ENCODE assay signal across 7 mouse cellular contexts in genomic region chr11:32601528-32602323, GRCm38 (mm10). TPM values are rescaled to one million over a fixed set of nuclear protein-coding genes. Genes with fewer than 3 reads are reported as not detected.
A peak's percentile ranks its signal among the peaks of the same experiment; 100 is the strongest.
DNase-seq lines count a peak whose midpoint lies in the region; ATAC-seq lines count a peak whose summit lies in the region.

No protein-coding gene starts in this region.

- WGBS in hindbrain, embryonic 15.5 days = 46% methylated on average over 12 of the region's 12 CpGs
- 56% methylated on average over 12 of the region's 12 CpGs for WGBS in liver, embryonic 15.5 days (ENCODE audit: insufficient replicate concordance)
- 45% methylated on average over 12 of the region's 12 CpGs for WGBS in forebrain, embryonic 12.5 days

- no peak overlapping the region for H3K4me2 ChIP-seq in hindbrain, embryonic 15.5 days
- H3K4me2 ChIP-seq in liver, embryonic 15.5 days = no peak overlapping the region
- no peak overlapping the region for H3K4me2 ChIP-seq in forebrain, embryonic 12.5 days

- peak; percentile 62; the same call in 1 of the 2 replicates for ATAC-seq in hindbrain, embryonic 15.5 days (ENCODE audit: low FRiP score, low read depth)
- peak; percentile 63; the same call in 1 of the 2 replicates for ATAC-seq in liver, embryonic 15.5 days (ENCODE audit: insufficient read depth)
- ATAC-seq in inflammation-experienced regulatory T-cells, adult 6 months = no peak
- no peak for ATAC-seq in forebrain, embryonic 12.5 days (ENCODE audit: low FRiP score)

- no peaks in the 10 kb centered on the region for H3K9me3 ChIP-seq in hindbrain, embryonic 15.5 days
- H3K9me3 ChIP-seq in liver, embryonic 15.5 days (replicated peaks) = no peaks in the 10 kb centered on the region
- H3K9me3 ChIP-seq in forebrain, embryonic 12.5 days = no peaks in the 10 kb centered on the region

- H3K4me3 ChIP-seq in hindbrain, embryonic 15.5 days = no peak overlapping the region
- H3K4me3 ChIP-seq in liver, embryonic 15.5 days (replicated peaks) = no peak overlapping the region
- H3K4me3 ChIP-seq in forebrain, embryonic 12.5 days (replicated peaks) = no peak overlapping the region

- H3K4me1 ChIP-seq in hindbrain, embryonic 15.5 days (replicated peaks) = peaks cover 4% of the 10 kb centered on the region; the same call in 1 of the 2 replicates
- peaks cover 8% of the 10 kb centered on the region for H3K4me1 ChIP-seq in liver, embryonic 15.5 days (replicated peaks)
- H3K4me1 ChIP-seq in forebrain, embryonic 12.5 days = peaks cover 20% of the 10 kb centered on the region; the same call in 1 of the 2 replicates

- DNase-seq in ES-CJ7 (ENCODE audit: low read depth, low spot score) = peak; percentile 50
- peak; percentile 52 for DNase-seq in brain, adult 2 months (ENCODE audit: low read depth, low spot score)
- DNase-seq in layer of hippocampus, adult 18-20 months (ENCODE audit: low spot score in 2 of 2) = no peak

- no peaks in the 10 kb centered on the region for H3K36me3 ChIP-seq in hindbrain, embryonic 15.5 days
- no peaks in the 10 kb centered on the region for H3K36me3 ChIP-seq in liver, embryonic 15.5 days (replicated peaks)
- H3K36me3 ChIP-seq in forebrain, embryonic 12.5 days (replicated peaks) = 0 out of 2 replicates have a peak, but pooled peaks cover 3% of the 10 kb centered on the region

- H3K27me3 ChIP-seq in hindbrain, embryonic 15.5 days = no peaks in the 10 kb centered on the region
- no peaks in the 10 kb centered on the region for H3K27me3 ChIP-seq in liver, embryonic 15.5 days
- no peaks in the 10 kb centered on the region for H3K27me3 ChIP-seq in forebrain, embryonic 12.5 days

- no peak overlapping the region for H3K9ac ChIP-seq in hindbrain, embryonic 15.5 days
- H3K9ac ChIP-seq in liver, embryonic 15.5 days = no peak overlapping the region
- no peak overlapping the region for H3K9ac ChIP-seq in forebrain, embryonic 12.5 days

- no peak overlapping the region for H3K27ac ChIP-seq in hindbrain, embryonic 15.5 days (replicated peaks)
- H3K27ac ChIP-seq in liver, embryonic 15.5 days (replicated peaks) = no peak overlapping the region
- no peak overlapping the region for H3K27ac ChIP-seq in forebrain, embryonic 12.5 days

RNA-seq across cellular contexts. Expression of gene Fbxw11, which starts 40.8 kb away (rescaled TPM):
- 115 and 117 TPM in 2 replicates for polyA plus RNA-seq in hindbrain, embryonic 15.5 days (2015; fragmentation: Nextera tagmentation; extraction: Ambion mirVana)
- polyA plus RNA-seq in liver, embryonic 15.5 days (2015; fragmentation: Nextera tagmentation; extraction: Ambion mirVana) = 19.1 and 19.5 TPM in 2 replicates
- 100 to 1,000 TPM; 141 to 164 TPM for total RNA-seq in layer of hippocampus, adult 18-20 months (2021)
- 10 to 100 TPM; 20.0 to 28.6 (median 21.7) TPM for polyA plus RNA-seq in inflammation-experienced regulatory T-cells, adult 6 months (2017; shearing (Covaris generic))
- polyA plus RNA-seq in forebrain, embryonic 12.5 days (2016; fragmentation: Nextera tagmentation; extraction: Ambion mirVana) = 111 and 114 TPM in 2 replicates

Comparison
In these comparisons a context has a peak if more than half of its experiments do, and no peak if none do; other contexts are left out.
1. DNase-seq: peak in ES-CJ7 (single experiment) and brain, adult 2 months (single experiment); none in layer of hippocampus, adult 18-20 months (0 of 2).
2. ATAC-seq: peak in hindbrain, embryonic 15.5 days (single experiment) and liver, embryonic 15.5 days (single experiment); none in inflammation-experienced regulatory T-cells, adult 6 months (single experiment) and forebrain, embryonic 12.5 days (single experiment).